ENCODE assay signal across 8 mouse cellular contexts in the genomic region with DNA sequence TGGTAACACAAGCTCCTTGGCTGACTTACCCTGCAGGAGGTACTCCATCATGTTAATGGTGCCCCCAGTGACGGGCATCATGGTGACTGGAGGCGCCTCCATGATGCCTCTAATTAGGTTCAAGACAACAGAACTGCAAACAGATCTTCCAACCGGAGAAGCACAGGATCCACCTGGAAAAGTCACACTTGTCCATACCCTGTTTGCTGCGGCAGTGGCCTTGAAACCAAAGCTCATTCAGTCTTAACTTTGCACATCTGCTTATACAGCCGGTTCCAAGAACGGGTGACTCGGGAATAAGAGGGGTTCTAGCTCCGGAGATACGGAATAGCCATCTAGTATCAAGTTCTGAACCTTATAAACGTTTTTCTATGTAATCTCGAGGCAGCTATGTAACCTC. TPM values are rescaled to one million over a fixed set of nuclear protein-coding genes. Genes with fewer than 3 reads are reported as not detected.
DNase-seq lines count a peak whose midpoint lies in the region; ATAC-seq and TF ChIP-seq lines count a peak whose summit lies in the region.

No protein-coding gene starts in this region.

- ATAC-seq in kidney, embryonic 15.5 days (replicated peaks; ENCODE audit: low FRiP score), result no peak
- no peak for ATAC-seq in forebrain, embryonic 16.5 days
- ATAC-seq in midbrain, embryonic 11.5 days (ENCODE audit: low FRiP score), result no peak
- ATAC-seq in activated CD4-positive, CD25-positive, alpha-beta regulatory T cell, adult 4 months, result no peak

- peak overlapping the region; percentile 87 for H3K4me2 ChIP-seq in kidney, embryonic 15.5 days
- peak overlapping the region; percentile 89 for H3K4me2 ChIP-seq in forebrain, embryonic 16.5 days (ENCODE audit: low read length)
- H3K4me2 ChIP-seq in midbrain, embryonic 11.5 days, result peak overlapping the region; percentile 84

- TF ChIP-seq CTCF in MEL (IDR thresholded peaks at IDR 0.05 in 2 of 3, conservative IDR thresholded peaks at IDR 0.05 in 1 of 3; ENCODE audit: control insufficient read depth in 1 of 3, insufficient read depth in 1 of 3, low read depth in 2 of 3, low read length in 3 of 3, poor library complexity in 1 of 3, severe bottlenecking in 1 of 3), result no peak

- no peak for TF ChIP-seq EP300 in MEL (IDR thresholded peaks at IDR 0.05; ENCODE audit: low read depth in 1 of 2, low read length in 2 of 2)

- peak overlapping the region; percentile 78 for H3K4me3 ChIP-seq in kidney, embryonic 15.5 days (replicated peaks)
- H3K4me3 ChIP-seq in MEL (ENCODE audit: control insufficient read depth in 1 of 2, insufficient read depth in 1 of 2, low read depth in 2 of 2, low read length in 2 of 2), result peak overlapping the region; percentile 69 to 78
- peak overlapping the region; percentile 81 for H3K4me3 ChIP-seq in forebrain, embryonic 16.5 days (replicated peaks; ENCODE audit: low read length)
- H3K4me3 ChIP-seq in midbrain, embryonic 11.5 days (ENCODE audit: low read depth, low read length), result peak overlapping the region; percentile 88

- WGBS in kidney, embryonic 15.5 days, result 5% methylated on average over 11 of the region's 11 CpGs
- 10% methylated on average over 11 of the region's 11 CpGs for WGBS in forebrain, embryonic 16.5 days
- 22% methylated on average over 11 of the region's 11 CpGs for WGBS in midbrain, embryonic 11.5 days

- no peak for TF ChIP-seq RAD21 in MEL (IDR thresholded peaks at IDR 0.05; ENCODE audit: low read depth, low read length)

- no peaks in the 10 kb centered on the region for H3K27me3 ChIP-seq in kidney, embryonic 15.5 days
- no peaks in the 10 kb centered on the region for H3K27me3 ChIP-seq in MEL (ENCODE audit: control insufficient read depth in 1 of 2, insufficient read depth in 2 of 2, low read length in 2 of 2)
- H3K27me3 ChIP-seq in forebrain, embryonic 16.5 days (replicated peaks; ENCODE audit: control insufficient read depth, insufficient read depth, low read length), result no peaks in the 10 kb centered on the region
- H3K27me3 ChIP-seq in midbrain, embryonic 11.5 days (ENCODE audit: control insufficient read depth, insufficient read depth, low read length), result no peaks in the 10 kb centered on the region

- no peaks in the 10 kb centered on the region for H3K9me3 ChIP-seq in kidney, embryonic 15.5 days (replicated peaks)
- no peaks in the 10 kb centered on the region for H3K9me3 ChIP-seq in MEL (replicated peaks; ENCODE audit: insufficient read depth, low read length)
- no peaks in the 10 kb centered on the region for H3K9me3 ChIP-seq in forebrain, embryonic 16.5 days (ENCODE audit: control insufficient read depth, low read length)
- no peaks in the 10 kb centered on the region for H3K9me3 ChIP-seq in midbrain, embryonic 11.5 days (ENCODE audit: control insufficient read depth, low read length)

- peak overlapping the region; percentile 73 for H3K9ac ChIP-seq in kidney, embryonic 15.5 days
- H3K9ac ChIP-seq in MEL (ENCODE audit: control insufficient read depth, low read depth, low read length, poor library complexity, severe bottlenecking), result peak overlapping the region; percentile 72
- peak overlapping the region; percentile 65 for H3K9ac ChIP-seq in forebrain, embryonic 16.5 days (replicated peaks; ENCODE audit: low read depth, low read length)
- H3K9ac ChIP-seq in midbrain, embryonic 11.5 days (ENCODE audit: low read length), result peak overlapping the region; percentile 88

- peaks cover 42% of the 10 kb centered on the region for H3K36me3 ChIP-seq in kidney, embryonic 15.5 days
- H3K36me3 ChIP-seq in MEL (ENCODE audit: control insufficient read depth in 1 of 2, insufficient read depth in 2 of 2, low read length in 2 of 2), result peaks cover 2 to 20% of the 10 kb centered on the region in 2 experiments; a peak in 3 of 4 replicates
- peaks cover 23% of the 10 kb centered on the region for H3K36me3 ChIP-seq in forebrain, embryonic 16.5 days (ENCODE audit: control insufficient read depth, insufficient read depth)
- H3K36me3 ChIP-seq in midbrain, embryonic 11.5 days (ENCODE audit: control insufficient read depth, insufficient read depth, low read length), result peaks cover 17% of the 10 kb centered on the region

- no peak for DNase-seq in kidney, postnatal 25 days
- peak; percentile 56 for DNase-seq in MEL (ENCODE audit: low read depth, low spot score)
- no peak for DNase-seq in midbrain, embryonic 11.5 days (ENCODE audit: low spot score, missing footprints)
- DNase-seq in cerebellum, adult 8-10 months, result no peak
- DNase-seq in adrenal gland, adult (ENCODE audit: inconsistent age in 2 of 2, low spot score in 1 of 2), result no peak

- peaks cover 39% of the 10 kb centered on the region for H3K79me2 ChIP-seq in MEL (ENCODE audit: control insufficient read depth, insufficient read depth, low read length, poor library complexity)

- no peak overlapping the region for H3K27ac ChIP-seq in kidney, embryonic 15.5 days
- H3K27ac ChIP-seq in MEL (ENCODE audit: control insufficient read depth, low read depth, low read length), result peak overlapping the region; percentile 69
- H3K27ac ChIP-seq in forebrain, embryonic 16.5 days (ENCODE audit: low read length), result no peak overlapping the region
- H3K27ac ChIP-seq in midbrain, embryonic 11.5 days (ENCODE audit: low read depth, low read length), result no peak overlapping the region

- TF ChIP-seq POLR2A in MEL (IDR thresholded peaks at IDR 0.05; ENCODE audit: control insufficient read depth in 1 of 2, insufficient read depth in 1 of 2, low read depth in 1 of 2, low read length in 2 of 2, poor library complexity in 1 of 2), result no peak

- peaks cover 23% of the 10 kb centered on the region for H3K4me1 ChIP-seq in kidney, embryonic 15.5 days
- H3K4me1 ChIP-seq in MEL (ENCODE audit: control insufficient read depth in 1 of 2, insufficient read depth in 2 of 2, low read length in 2 of 2), result peaks cover 0 to 9% of the 10 kb centered on the region in 2 experiments; a peak in 3 of 4 replicates
- H3K4me1 ChIP-seq in forebrain, embryonic 16.5 days (replicated peaks; ENCODE audit: control insufficient read depth, insufficient read depth, low read length), result peaks cover 17% of the 10 kb centered on the region
- peaks cover 8% of the 10 kb centered on the region for H3K4me1 ChIP-seq in midbrain, embryonic 11.5 days (ENCODE audit: control insufficient read depth, insufficient read depth, low read length)

TF ChIP-seq in MEL, 35 proteins besides CTCF, POLR2A, EP300 and RAD21 (continues in another document):
- TF ChIP-seq ZNF384 (IDR thresholded peaks at IDR 0.05; ENCODE audit: low read depth, low read length) (no peak), ZMIZ1 (IDR thresholded peaks at IDR 0.05; ENCODE audit: low read depth, low read length) (no peak), SMC3 (IDR thresholded peaks at IDR 0.05; ENCODE audit: low read depth, low read length) (no peak), MEF2A (IDR thresholded peaks at IDR 0.05; ENCODE audit: extremely low read depth, insufficient replicate concordance, low read depth, low read length, poor library complexity, severe bottlenecking) (no peak), MAX (IDR thresholded peaks at IDR 0.05; ENCODE audit: low read length) (no peak; the same call in 1 of the 2 replicates), TAL1 (IDR thresholded peaks at IDR 0.05; ENCODE audit: low read length) (no peak), E2F4 (IDR thresholded peaks at IDR 0.05; ENCODE audit: borderline replicate concordance, low read depth, low read length) (no peak), RCOR1 (IDR thresholded peaks at IDR 0.05; ENCODE audit: low read depth, low read length) (no peak), POLR2AphosphoS2 (IDR thresholded peaks at IDR 0.05; ENCODE audit: low read length) (no peak), SIN3A (IDR thresholded peaks at IDR 0.05; ENCODE audit: low read length) (no peak), USF1 (IDR thresholded peaks at IDR 0.05; ENCODE audit: low read depth, low read length) (no peak), UBTF (IDR thresholded peaks at IDR 0.05; ENCODE audit: borderline replicate concordance, insufficient read depth, low read depth, low read length) (no peak), GABPA (IDR thresholded peaks at IDR 0.05; ENCODE audit: low read depth, low read length) (no peak), GATA1 (IDR thresholded peaks at IDR 0.05; ENCODE audit: low read depth, low read length) (no peak), NELFE (IDR thresholded peaks at IDR 0.05; ENCODE audit: low read depth, low read length) (no peak), ZKSCAN1 (IDR thresholded peaks at IDR 0.05; ENCODE audit: low read depth, low read length) (no peak)

RNA-seq across cellular contexts. Expression of a gene that starts 0.9 kb away (rescaled TPM):
- polyA plus RNA-seq in kidney, embryonic 15.5 days (2015; fragmentation: Nextera tagmentation; extraction: Ambion mirVana), result 25.2 and 25.6 TPM in 2 replicates
- total RNA-seq in MEL (2012; rRNA removed), result 26.8 and 32.9 TPM in 2 replicates
- 10 to 100 TPM in 1 of 2 experiments, not detected in 1; 13.4 TPM for polyA plus RNA-seq in MEL (2012; ENCODE audit: insufficient read depth in 1 of 2, insufficient read length in 2 of 2, low read depth in 1 of 2, low replicate concordance in 2 of 2, missing spikeins in 1 of 2)
- polyA plus RNA-seq in forebrain, embryonic 16.5 days (2015; fragmentation: Nextera tagmentation; extraction: Ambion mirVana), result 20.4 and 23.5 TPM in 2 replicates
- polyA plus RNA-seq in midbrain, embryonic 11.5 days (2014; fragmentation: Nextera tagmentation; extraction: Ambion mirVana), result 19.2 and 22.3 TPM in 2 replicates
- 10 to 100 TPM; 27.4 to 30.8 TPM for polyA plus RNA-seq in activated CD4-positive, CD25-positive, alpha-beta regulatory T cell, adult 4 months (2017; shearing (Covaris generic))

RNA-seq across cellular contexts. Expression of a gene that starts 40.5 kb away (rescaled TPM):
- 25.6 and 27.3 TPM in 2 replicates for polyA plus RNA-seq in kidney, embryonic 15.5 days (2015; fragmentation: Nextera tagmentation; extraction: Ambion mirVana)
- 5.6 and 7.2 TPM in 2 replicates for total RNA-seq in MEL (2012; rRNA removed)
- polyA plus RNA-seq in MEL (2012; ENCODE audit: insufficient read depth in 1 of 2, insufficient read length in 2 of 2, low read depth in 1 of 2, low replicate concordance in 2 of 2, missing spikeins in 1 of 2), result 10 to 100 TPM; 28.7 to 79.5 TPM
- polyA plus RNA-seq in forebrain, embryonic 16.5 days (2015; fragmentation: Nextera tagmentation; extraction: Ambion mirVana), result 9.7 and 11.6 TPM in 2 replicates
- 22.2 and 22.4 TPM in 2 replicates for polyA plus RNA-seq in midbrain, embryonic 11.5 days (2014; fragmentation: Nextera tagmentation; extraction: Ambion mirVana)
- 1 to 10 TPM; 3.8 to 4.7 TPM for polyA plus RNA-seq in activated CD4-positive, CD25-positive, alpha-beta regulatory T cell, adult 4 months (2017; shearing (Covaris generic))

RNA-seq across cellular contexts. Expression of a gene that starts 47.5 kb away (rescaled TPM):
- 19.4 and 20.3 TPM in 2 replicates for polyA plus RNA-seq in kidney, embryonic 15.5 days (2015; fragmentation: Nextera tagmentation; extraction: Ambion mirVana)
- 9.6 and 38.3 TPM in 2 replicates for total RNA-seq in MEL (2012; rRNA removed)
- polyA plus RNA-seq in MEL (2012; ENCODE audit: insufficient read depth in 1 of 2, insufficient read length in 2 of 2, low read depth in 1 of 2, low replicate concordance in 2 of 2, missing spikeins in 1 of 2), result 10 to 100 TPM in 1 of 2 experiments, not detected in 1; 27.5 TPM
- polyA plus RNA-seq in forebrain, embryonic 16.5 days (2015; fragmentation: Nextera tagmentation; extraction: Ambion mirVana), result 6.1 and 8.3 TPM in 2 replicates
- polyA plus RNA-seq in midbrain, embryonic 11.5 days (2014; fragmentation: Nextera tagmentation; extraction: Ambion mirVana), result 4.9 and 5.1 TPM in 2 replicates
- polyA plus RNA-seq in activated CD4-positive, CD25-positive, alpha-beta regulatory T cell, adult 4 months (2017; shearing (Covaris generic)), result 1 to 10 TPM; 1.7 to 5.4 TPM
